Mouse (Mus musculus): ENCODE data around the gene Zbtb22.

Zbtb22 gene

GRCm38 (mm10) chr17:33909077-33909868 lies 6.4 kb upstream of the Zbtb22 start, which contains the start of gene Daxx:
TSS of gene Daxx (plus strand) at chr17:33909414.
- TF ChIP-seq GATA4 (IDR thresholded peaks at IDR 0.05; ENCODE audit: insufficient replicate concordance, low read length), result no peak

- no peak for TF ChIP-seq GATA4 (IDR thresholded peaks at IDR 0.05; ENCODE audit: insufficient replicate concordance, low read length)
Measured at GRCm38 (mm10) chr17:33909869-33910250, 5.8 kb upstream of the Zbtb22 start.

GRCm38 (mm10) chr17:33910346-33911051 lies 5.2 kb upstream of the Zbtb22 start:
- TF ChIP-seq GATA4 (IDR thresholded peaks at IDR 0.05; ENCODE audit: insufficient replicate concordance, low read length), result no peak

- TF ChIP-seq GATA4 (IDR thresholded peaks at IDR 0.05; ENCODE audit: insufficient replicate concordance, low read length), result no peak
Measured at GRCm38 (mm10) chr17:33911052-33911812, 4.5 kb upstream of the Zbtb22 start.

GRCm38 (mm10) chr17:33911813-33912414 lies 3.8 kb upstream of the Zbtb22 start:
- no peak for TF ChIP-seq GATA4 (IDR thresholded peaks at IDR 0.05; ENCODE audit: insufficient replicate concordance, low read length)

- TF ChIP-seq GATA4 (IDR thresholded peaks at IDR 0.05; ENCODE audit: insufficient replicate concordance, low read length), result no peak
Measured at GRCm38 (mm10) chr17:33913264-33913663, 2.4 kb upstream of the Zbtb22 start.

GRCm38 (mm10) chr17:33913905-33914304 lies 1.8 kb upstream of the Zbtb22 start:
- no peak for TF ChIP-seq GATA4 (IDR thresholded peaks at IDR 0.05; ENCODE audit: insufficient replicate concordance, low read length)

GRCm38 (mm10) chr17:33914969-33915391 lies 724 bp upstream of the Zbtb22 start:
- TF ChIP-seq GATA4 (IDR thresholded peaks at IDR 0.05; ENCODE audit: insufficient replicate concordance, low read length), result no peak

- TF ChIP-seq GATA4 (IDR thresholded peaks at IDR 0.05; ENCODE audit: insufficient replicate concordance, low read length), result no peak
Measured at GRCm38 (mm10) chr17:33916294-33916693, 590 bp downstream of the Zbtb22 start.

- TF ChIP-seq GATA4 (IDR thresholded peaks at IDR 0.05; ENCODE audit: insufficient replicate concordance, low read length), result no peak
Measured at GRCm38 (mm10) chr17:33916847-33917655, 1.3 kb downstream of the Zbtb22 start.

GRCm38 (mm10) chr17:33917656-33918292 lies 2.1 kb downstream of the Zbtb22 start:
- no peak for TF ChIP-seq GATA4 (IDR thresholded peaks at IDR 0.05; ENCODE audit: insufficient replicate concordance, low read length)

- no peak for TF ChIP-seq GATA4 (IDR thresholded peaks at IDR 0.05; ENCODE audit: insufficient replicate concordance, low read length)
Measured at GRCm38 (mm10) chr17:33918293-33919203, 2.8 kb downstream of the Zbtb22 start.

Measured in liver, adult (tissue).